Comparison of ENCODE assay signal across 7 mouse cellular contexts in the genomic region with DNA sequence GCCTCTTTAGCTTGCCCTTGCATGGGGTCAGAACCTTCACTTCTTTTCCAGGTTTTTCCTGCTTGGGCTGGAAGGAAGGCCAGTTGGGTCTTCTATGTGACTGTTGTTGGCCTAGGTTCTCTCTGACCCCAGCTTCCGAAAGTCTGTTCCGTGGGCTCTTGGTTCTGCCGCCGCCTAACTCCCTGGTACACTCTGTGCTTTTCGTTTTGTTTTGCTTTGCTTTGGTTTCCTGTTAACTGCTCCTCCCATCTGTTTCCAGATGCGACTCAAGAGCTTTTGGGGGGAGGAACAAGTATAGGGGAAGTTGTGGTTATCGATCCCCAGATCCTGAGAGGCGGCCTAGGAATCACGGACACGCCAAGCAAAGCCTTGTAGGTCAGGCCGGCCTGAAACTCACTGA. TPM values are rescaled to one million over a fixed set of nuclear protein-coding genes. Genes with fewer than 3 reads are reported as not detected.
A peak's percentile ranks its signal among the peaks of the same experiment; 100 is the strongest.
DNase-seq lines count a peak whose midpoint lies in the region; ATAC-seq and TF ChIP-seq lines count a peak whose summit lies in the region.

No protein-coding gene starts in this region.

- peak overlapping the region; percentile 91 for H3K27ac ChIP-seq in spleen, adult 2 months (ENCODE audit: insufficient read depth, low read length)
- H3K27ac ChIP-seq in forebrain, embryonic 14.5 days (ENCODE audit: low read depth, low read length), result no peak overlapping the region
- H3K27ac ChIP-seq in kidney, postnatal 0 days, result 0 out of 2 replicates have a peak overlapping the region, but pooled peaks have one; percentile 15
- H3K27ac ChIP-seq in midbrain, embryonic 16.5 days (ENCODE audit: low read length), result no peak overlapping the region

- H3K4me3 ChIP-seq in spleen, adult 2 months (ENCODE audit: extremely low read depth, insufficient read depth, insufficient read length), result peak overlapping the region; percentile 62
- no peak overlapping the region for H3K4me3 ChIP-seq in forebrain, embryonic 14.5 days (ENCODE audit: low read depth, low read length)
- H3K4me3 ChIP-seq in kidney, postnatal 0 days (replicated peaks; ENCODE audit: low read depth, low read length), result peak overlapping the region; percentile 13
- H3K4me3 ChIP-seq in midbrain, embryonic 16.5 days (ENCODE audit: low read depth, low read length), result no peak overlapping the region

- H3K4me1 ChIP-seq in spleen, adult 2 months (ENCODE audit: control insufficient read depth, insufficient read depth, insufficient read length), result peaks cover 16% of the 10 kb centered on the region; the same call in 1 of the 2 replicates
- peaks cover 34% of the 10 kb centered on the region for H3K4me1 ChIP-seq in forebrain, embryonic 14.5 days (ENCODE audit: control insufficient read depth, insufficient read depth, low read length)
- H3K4me1 ChIP-seq in kidney, postnatal 0 days (replicated peaks; ENCODE audit: insufficient read depth, low read length), result peaks cover 16% of the 10 kb centered on the region; the same call in 1 of the 2 replicates
- H3K4me1 ChIP-seq in midbrain, embryonic 16.5 days (ENCODE audit: control insufficient read depth, insufficient read depth, low read length), result peaks cover 34% of the 10 kb centered on the region

- under 1% methylated on average over 11 of the region's 11 CpGs for WGBS in spleen, adult 2 months
- WGBS in forebrain, embryonic 14.5 days, result 86% methylated on average over 11 of the region's 11 CpGs
- 52% methylated on average over 11 of the region's 11 CpGs for WGBS in kidney, postnatal 0 days
- WGBS in midbrain, embryonic 16.5 days, result 90% methylated on average over 11 of the region's 11 CpGs

- peak overlapping the region; percentile 29; the same call in 1 of the 2 replicates for H3K9ac ChIP-seq in forebrain, embryonic 14.5 days (ENCODE audit: low read length)
- H3K9ac ChIP-seq in kidney, postnatal 0 days (ENCODE audit: low read depth, low read length), result no peak overlapping the region
- no peak overlapping the region for H3K9ac ChIP-seq in midbrain, embryonic 16.5 days (ENCODE audit: low read depth, low read length)

- peak overlapping the region; percentile 72 for H3K4me2 ChIP-seq in forebrain, embryonic 14.5 days (ENCODE audit: low read length)
- peak overlapping the region; percentile 77 for H3K4me2 ChIP-seq in kidney, postnatal 0 days (ENCODE audit: low read length)
- H3K4me2 ChIP-seq in midbrain, embryonic 16.5 days (ENCODE audit: low read length), result peak overlapping the region; percentile 81

- H3K36me3 ChIP-seq in spleen, adult 2 months (ENCODE audit: control insufficient read depth, insufficient read depth, low read length), result no peaks in the 10 kb centered on the region
- no peaks in the 10 kb centered on the region for H3K36me3 ChIP-seq in forebrain, embryonic 14.5 days (ENCODE audit: control insufficient read depth, insufficient read depth, low read length)
- no peaks in the 10 kb centered on the region for H3K36me3 ChIP-seq in kidney, postnatal 0 days (ENCODE audit: insufficient read depth, low read length)
- no peaks in the 10 kb centered on the region for H3K36me3 ChIP-seq in midbrain, embryonic 16.5 days (ENCODE audit: control insufficient read depth, insufficient read depth, low read length)

- peak; percentile 45; the same call in 1 of the 2 replicates for TF ChIP-seq POLR2A in spleen, adult 2 months (IDR thresholded peaks at IDR 0.05; ENCODE audit: low read depth, low read length)

- H3K9me3 ChIP-seq in forebrain, embryonic 14.5 days (replicated peaks; ENCODE audit: control insufficient read depth, low read length), result no peaks in the 10 kb centered on the region
- no peaks in the 10 kb centered on the region for H3K9me3 ChIP-seq in kidney, postnatal 0 days (replicated peaks; ENCODE audit: low read length)
- no peaks in the 10 kb centered on the region for H3K9me3 ChIP-seq in midbrain, embryonic 16.5 days (replicated peaks; ENCODE audit: control insufficient read depth, low read length, poor library complexity, severe bottlenecking)

- no peak for TF ChIP-seq CTCF in spleen, adult 2 months (IDR thresholded peaks at IDR 0.05; ENCODE audit: extremely low read depth, insufficient read depth, insufficient read length, insufficient replicate concordance)
- TF ChIP-seq CTCF in kidney, postnatal 0 days (IDR thresholded peaks at IDR 0.05; ENCODE audit: low read depth), result no peak

- no peaks in the 10 kb centered on the region for H3K27me3 ChIP-seq in spleen, adult 2 months (ENCODE audit: control insufficient read depth, insufficient read depth, low read length)
- no peaks in the 10 kb centered on the region for H3K27me3 ChIP-seq in forebrain, embryonic 14.5 days (replicated peaks; ENCODE audit: control insufficient read depth, insufficient read depth, low read length)
- no peaks in the 10 kb centered on the region for H3K27me3 ChIP-seq in kidney, postnatal 0 days (ENCODE audit: insufficient read depth, low read length)
- H3K27me3 ChIP-seq in midbrain, embryonic 16.5 days (ENCODE audit: control insufficient read depth, insufficient read depth, low read depth, low read length), result no peaks in the 10 kb centered on the region

- peak in 1 of 2 experiments; percentile 47 for DNase-seq in spleen, adult 2 months (ENCODE audit: low read depth in 1 of 2, low spot score in 2 of 2)
- no peak for DNase-seq in spleen, postnatal 4 days (ENCODE audit: low spot score in 2 of 2)
- DNase-seq in forebrain, embryonic 14.5 days (ENCODE audit: low spot score), result no peak
- peak; percentile 35 for DNase-seq in kidney, postnatal 0 days (ENCODE audit: low spot score)
- no peak for DNase-seq in left cerebral cortex, adult 8-10 months (ENCODE audit: low spot score in 2 of 2)
- no peak for DNase-seq in frontal cortex, postnatal 14 days (ENCODE audit: low spot score in 2 of 2)

- ATAC-seq in forebrain, embryonic 14.5 days, result no peak
- no peak for ATAC-seq in kidney, postnatal 0 days (replicated peaks; ENCODE audit: low FRiP score, low read depth)
- no peak for ATAC-seq in midbrain, embryonic 16.5 days

RNA-seq across cellular contexts. Expression of gene Mlxip, which starts 3.2 kb away (rescaled TPM):
- 87.1 and 113 TPM in 2 replicates for polyA plus RNA-seq in spleen, adult 2 months (2012; rRNA removed)
- polyA plus RNA-seq in forebrain, embryonic 14.5 days (2014; fragmentation: Nextera tagmentation; extraction: Ambion mirVana), result 11.5 and 15.2 TPM in 2 replicates
- polyA plus RNA-seq in kidney, postnatal 0 days (2015; fragmentation: Nextera tagmentation; extraction: Ambion mirVana), result 13.8 and 14.9 TPM in 2 replicates
- polyA plus RNA-seq in midbrain, embryonic 16.5 days (2015; fragmentation: Nextera tagmentation; extraction: Ambion mirVana), result 15.5 and 19.0 TPM in 2 replicates
- 10 to 100 TPM; 12.7 to 16.3 (median 14.7) TPM for total RNA-seq in left cerebral cortex, adult 8-10 months (2022)

RNA-seq across cellular contexts. Expression of gene Bcl7a, which starts 54.2 kb away (rescaled TPM):
- polyA plus RNA-seq in spleen, adult 2 months (2012; rRNA removed), result 12.4 and 12.8 TPM in 2 replicates
- 71.6 and 78.2 TPM in 2 replicates for polyA plus RNA-seq in forebrain, embryonic 14.5 days (2014; fragmentation: Nextera tagmentation; extraction: Ambion mirVana)
- 27.4 and 29.9 TPM in 2 replicates for polyA plus RNA-seq in kidney, postnatal 0 days (2015; fragmentation: Nextera tagmentation; extraction: Ambion mirVana)
- 34.1 and 36.7 TPM in 2 replicates for polyA plus RNA-seq in midbrain, embryonic 16.5 days (2015; fragmentation: Nextera tagmentation; extraction: Ambion mirVana)
- total RNA-seq in left cerebral cortex, adult 8-10 months (2022), result 10 to 100 TPM; 62.3 to 67.1 (median 64.6) TPM

Comparison
In these comparisons a context has a peak if more than half of its experiments do, and no peak if none do; other contexts are left out.
1. H3K27ac ChIP-seq: peak in spleen, adult 2 months (single experiment) and kidney, postnatal 0 days (single experiment); none in forebrain, embryonic 14.5 days (single experiment) and midbrain, embryonic 16.5 days (single experiment).
2. H3K4me3 ChIP-seq: peak in spleen, adult 2 months (single experiment) and kidney, postnatal 0 days (single experiment); none in forebrain, embryonic 14.5 days (single experiment) and midbrain, embryonic 16.5 days (single experiment).
3. Peak in every context shown above with its lines, with median percentiles within 50 percentile points of each other: H3K4me2 ChIP-seq.